21 mouse cellular contexts compared by ENCODE assay signal in genomic region chr13:89321155-89321554, GRCm38 (mm10).
DNase-seq lines count a peak whose midpoint lies in the region; ATAC-seq and TF ChIP-seq lines count a peak whose summit lies in the region.
"Had no signal": no experiment of that assay in that cellular context is flagged by ENCODE, and none has a peak within 500 bp of the region (broad histone marks: within the 10 kb centered on the region; RNA-seq: fewer than 3 reads in every experiment).

No protein-coding gene starts in this region.

- DNase-seq in 416B (ENCODE audit: low read depth), result peak; percentile 16
- DNase-seq in CD4-positive, CD25-positive, alpha-beta regulatory T cell, adult 2 months (ENCODE audit: low read depth, low spot score), result peak; percentile 17
- DNase-seq in induced T-regulatory cell, adult 2 months (ENCODE audit: low read depth), result peak; percentile 2
- DNase-seq in spleen, postnatal 36 days (ENCODE audit: low spot score in 2 of 2), result no peak
- DNase-seq in hindbrain, postnatal 0 days (ENCODE audit: low spot score), result no peak
- no peak for DNase-seq in layer of hippocampus, adult 9-11 months
- DNase-seq: adrenal gland, postnatal 10 days; adrenal gland, postnatal 36 days; cerebellum, adult 18-20 months; cerebellum, adult 9-10 months; cerebellum, postnatal 14 days; gastrocnemius, adult 2 months; gastrocnemius, postnatal 14 days; heart, adult 11 months had no signal

- no peaks in the 10 kb centered on the region for H3K27me3 ChIP-seq in hindbrain, postnatal 0 days (ENCODE audit: insufficient read depth, low read length)
- H3K27me3 ChIP-seq: forebrain, embryonic 13.5 days; hindbrain, embryonic 12.5 days; hindbrain, embryonic 15.5 days had no signal

- no peak overlapping the region for H3K27ac ChIP-seq in hindbrain, postnatal 0 days
- H3K27ac ChIP-seq: forebrain, embryonic 10.5 days; forebrain, embryonic 13.5 days; gastrocnemius, adult 2 months; hindbrain, embryonic 12.5 days; hindbrain, embryonic 15.5 days had no signal

- no peak for TF ChIP-seq CTCF in hindbrain, postnatal 0 days (IDR thresholded peaks at IDR 0.05; ENCODE audit: low read depth)

- H3K9me3 ChIP-seq in hindbrain, postnatal 0 days (ENCODE audit: low read length), result no peaks in the 10 kb centered on the region
- H3K9me3 ChIP-seq: forebrain, embryonic 10.5 days; forebrain, embryonic 13.5 days; hindbrain, embryonic 12.5 days; hindbrain, embryonic 15.5 days had no signal

- no peak overlapping the region for H3K9ac ChIP-seq in hindbrain, postnatal 0 days (replicated peaks; ENCODE audit: low read length)
- H3K9ac ChIP-seq: forebrain, embryonic 13.5 days; hindbrain, embryonic 12.5 days; hindbrain, embryonic 15.5 days had no signal

- no peak for ATAC-seq in hindbrain, postnatal 0 days
- ATAC-seq: forebrain, embryonic 13.5 days; forebrain, embryonic 16.5 days; intestine, postnatal 0 days had no signal

- no peak overlapping the region for H3K4me2 ChIP-seq in hindbrain, postnatal 0 days (ENCODE audit: low read depth, low read length)
- H3K4me2 ChIP-seq: forebrain, embryonic 13.5 days; heart, embryonic 11.5 days; hindbrain, embryonic 12.5 days; hindbrain, embryonic 15.5 days had no signal

- H3K36me3 ChIP-seq in hindbrain, postnatal 0 days (ENCODE audit: insufficient read depth, low read length), result no peaks in the 10 kb centered on the region
- H3K36me3 ChIP-seq: forebrain, embryonic 10.5 days; hindbrain, embryonic 12.5 days; hindbrain, embryonic 15.5 days had no signal

- H3K4me3 ChIP-seq in hindbrain, postnatal 0 days (ENCODE audit: low read length), result no peak overlapping the region
- H3K4me3 ChIP-seq: forebrain, embryonic 10.5 days; forebrain, embryonic 13.5 days; gastrocnemius, adult 2 months; hindbrain, embryonic 12.5 days; hindbrain, embryonic 15.5 days had no signal

- no peaks in the 10 kb centered on the region for H3K4me1 ChIP-seq in hindbrain, postnatal 0 days (ENCODE audit: insufficient read depth, low read length)
- H3K4me1 ChIP-seq: forebrain, embryonic 10.5 days; forebrain, embryonic 13.5 days; hindbrain, embryonic 12.5 days; hindbrain, embryonic 15.5 days had no signal

- 77% methylated on average over 1 of the region's 1 CpGs for WGBS in hindbrain, postnatal 0 days

Comparison
In these comparisons a context has a peak if more than half of its experiments do, and no peak if none do; other contexts are left out.
1. DNase-seq: peak in 416B (single experiment), CD4-positive, CD25-positive, alpha-beta regulatory T cell, adult 2 months (single experiment) and induced T-regulatory cell, adult 2 months (single experiment); none in spleen, postnatal 36 days (0 of 2), hindbrain, postnatal 0 days (single experiment) and layer of hippocampus, adult 9-11 months (single experiment).